Mouse (Mus musculus): ENCODE data around the gene Asb11.

DNA sequence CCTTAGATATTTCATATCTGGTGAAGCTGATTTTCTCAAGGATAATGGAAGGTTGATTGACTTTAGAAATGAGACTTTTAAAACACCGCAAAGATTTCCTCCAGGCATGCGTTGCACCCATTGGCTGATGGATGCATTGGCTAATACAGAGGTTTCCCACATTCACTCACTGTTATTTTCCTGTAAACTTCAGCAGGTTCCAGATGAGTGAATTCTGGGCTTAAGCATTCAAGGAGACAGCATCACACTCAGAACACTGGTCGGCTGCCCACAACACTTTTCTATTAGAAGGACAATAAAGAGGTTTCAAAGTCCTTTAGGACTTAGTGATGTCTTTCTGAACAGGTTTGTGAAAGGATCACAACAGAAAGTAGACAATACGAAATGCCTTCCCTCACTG lies 70.3 kb downstream of the Asb11 start:
- no peak for TF ChIP-seq EP300 (IDR thresholded peaks at IDR 0.05; ENCODE audit: insufficient read depth, low read depth, low read length)
- TF ChIP-seq CTCF (IDR thresholded peaks at IDR 0.05), result no peak

All from heart, adult 2 months (tissue).